Mouse (Mus musculus): ENCODE measurements around the gene Gpr180. TPM values are rescaled to one million over a fixed set of nuclear protein-coding genes. Genes with fewer than 3 reads are reported as not detected.

The Gpr180 gene
- polyA plus RNA-seq, 1 experiment from 2014 or later = 40.3 TPM

DNA sequence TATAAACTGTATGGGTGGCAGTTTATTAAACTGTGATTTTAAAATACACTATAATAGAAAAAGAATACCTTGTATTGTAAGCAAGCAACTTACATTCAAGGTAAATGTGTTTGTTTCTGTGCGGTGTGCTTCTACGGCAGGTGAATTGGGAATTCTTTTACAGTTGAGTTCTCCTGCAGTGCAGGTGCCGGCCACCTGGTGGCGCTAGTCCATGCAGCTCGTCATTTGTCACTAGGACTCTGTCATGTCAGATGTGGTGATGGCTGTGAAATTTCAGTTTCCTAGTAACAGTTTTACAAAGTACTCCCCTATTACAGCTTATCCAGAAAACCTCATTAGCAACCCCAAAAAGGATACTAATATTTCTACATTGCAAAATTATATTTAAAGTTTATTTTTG, 20.2 kb downstream of the Gpr180 start:
- H3K27ac ChIP-seq (replicated peaks) = no peak overlapping the region
- TF ChIP-seq CTCF (IDR thresholded peaks at IDR 0.05; ENCODE audit: low read depth) = peak; percentile 93
- TF ChIP-seq EP300 (optimal IDR thresholded peaks at IDR 0.05) = no peak
- no peak for ATAC-seq (ENCODE audit: low FRiP score, low TSS enrichment)
- no peak overlapping the region for H3K9ac ChIP-seq (ENCODE audit: low read length)
- no peaks in the 10 kb centered on the region for H3K9me3 ChIP-seq (ENCODE audit: control insufficient read depth, low read length)
- WGBS = 27% methylated on average over 5 of the region's 5 CpGs
- no peak overlapping the region for H3K4me3 ChIP-seq (ENCODE audit: low read depth, low read length)
- DNase-seq (ENCODE audit: low spot score) = peak; percentile 64
- no peaks in the 10 kb centered on the region for H3K27me3 ChIP-seq (ENCODE audit: control insufficient read depth, insufficient read depth, low read length)
- H3K4me2 ChIP-seq (replicated peaks; ENCODE audit: low read depth) = no peak overlapping the region
- H3K4me1 ChIP-seq (replicated peaks; ENCODE audit: control insufficient read depth, insufficient read depth) = no peaks in the 10 kb centered on the region
- peaks cover 12% of the 10 kb centered on the region; the same call in 1 of the 2 replicates for H3K36me3 ChIP-seq (ENCODE audit: control insufficient read depth, insufficient read depth, low read length)

DNA sequence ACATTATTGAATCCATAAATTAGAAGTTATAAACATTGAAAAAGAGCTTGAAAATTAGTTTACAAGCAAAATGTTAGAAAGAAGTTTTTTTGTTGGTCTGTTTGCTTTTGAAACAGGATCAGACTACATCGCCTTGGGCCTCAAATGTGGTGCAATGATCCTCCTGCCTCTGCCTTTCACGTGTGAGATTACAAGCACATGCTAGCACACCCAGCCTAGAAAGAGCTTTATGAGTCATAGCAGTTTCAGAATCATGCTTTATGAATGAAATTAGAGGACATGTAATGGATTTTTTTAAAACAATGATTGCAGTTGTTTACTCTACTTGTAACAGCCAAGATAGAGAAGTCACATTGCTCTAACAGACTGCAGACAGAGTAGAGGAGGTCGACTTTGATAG, 24.8 kb downstream of the Gpr180 start:
- Histone ChIP-seq H3K36me3 (ENCODE audit: control insufficient read depth, insufficient read depth, low read length) (peaks cover 10% of the 10 kb centered on the region; the same call in 1 of the 2 replicates), H3K9ac (ENCODE audit: low read length) (no peak overlapping the region), H3K27ac (replicated peaks) (no peak overlapping the region), H3K4me1 (replicated peaks; ENCODE audit: control insufficient read depth, insufficient read depth) (no peaks in the 10 kb centered on the region), H3K9me3 (ENCODE audit: control insufficient read depth, low read length) (no peaks in the 10 kb centered on the region), H3K4me3 (ENCODE audit: low read depth, low read length) (no peak overlapping the region), H3K4me2 (replicated peaks; ENCODE audit: low read depth) (no peak overlapping the region), H3K27me3 (ENCODE audit: control insufficient read depth, insufficient read depth, low read length) (no peaks in the 10 kb centered on the region)
- 56% methylated on average over 3 of the region's 3 CpGs for WGBS
- TF ChIP-seq CTCF (IDR thresholded peaks at IDR 0.05; ENCODE audit: low read depth) (no peak), EP300 (optimal IDR thresholded peaks at IDR 0.05) (no peak)
- DNase-seq (ENCODE audit: low spot score) = no peak
- peak; percentile 65; the same call in 1 of the 2 replicates for ATAC-seq (ENCODE audit: low FRiP score, low TSS enrichment)

DNA sequence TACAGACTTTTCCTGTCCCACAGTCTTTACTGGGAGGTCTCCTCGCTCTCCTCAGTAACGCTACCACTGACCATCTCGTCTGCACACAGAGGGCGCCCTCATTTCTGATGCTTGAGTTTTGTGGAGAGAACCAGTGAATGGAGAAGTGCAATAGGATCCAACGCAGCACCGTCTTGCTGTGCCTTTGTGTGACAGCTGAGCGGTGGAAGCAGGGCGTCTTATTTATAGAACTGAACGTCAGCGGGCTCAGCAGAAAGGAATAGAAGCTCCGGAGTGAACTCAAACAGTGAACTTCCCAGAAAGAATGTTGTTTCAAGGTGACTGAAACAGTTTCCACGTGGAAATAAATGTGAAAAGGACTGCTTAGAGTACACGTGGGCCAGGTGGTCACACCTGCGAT, 25.7 kb downstream of the Gpr180 start:
- no peak overlapping the region for H3K27ac ChIP-seq (replicated peaks)
- H3K36me3 ChIP-seq (ENCODE audit: control insufficient read depth, insufficient read depth, low read length) = peaks cover 10% of the 10 kb centered on the region; the same call in 1 of the 2 replicates
- H3K9me3 ChIP-seq (ENCODE audit: control insufficient read depth, low read length) = no peaks in the 10 kb centered on the region
- H3K4me1 ChIP-seq (replicated peaks; ENCODE audit: control insufficient read depth, insufficient read depth) = no peaks in the 10 kb centered on the region
- no peak overlapping the region for H3K4me2 ChIP-seq (replicated peaks; ENCODE audit: low read depth)
- no peaks in the 10 kb centered on the region for H3K27me3 ChIP-seq (ENCODE audit: control insufficient read depth, insufficient read depth, low read length)
- 0 out of 2 replicates have a peak, but pooled peaks have one; percentile 10 for ATAC-seq (ENCODE audit: low FRiP score, low TSS enrichment)
- WGBS = 63% methylated on average over 14 of the region's 14 CpGs
- no peak overlapping the region for H3K4me3 ChIP-seq (ENCODE audit: low read depth, low read length)
- H3K9ac ChIP-seq (ENCODE audit: low read length) = no peak overlapping the region
- TF ChIP-seq CTCF (IDR thresholded peaks at IDR 0.05; ENCODE audit: low read depth) = no peak
- DNase-seq (ENCODE audit: low spot score) = no peak

DNA sequence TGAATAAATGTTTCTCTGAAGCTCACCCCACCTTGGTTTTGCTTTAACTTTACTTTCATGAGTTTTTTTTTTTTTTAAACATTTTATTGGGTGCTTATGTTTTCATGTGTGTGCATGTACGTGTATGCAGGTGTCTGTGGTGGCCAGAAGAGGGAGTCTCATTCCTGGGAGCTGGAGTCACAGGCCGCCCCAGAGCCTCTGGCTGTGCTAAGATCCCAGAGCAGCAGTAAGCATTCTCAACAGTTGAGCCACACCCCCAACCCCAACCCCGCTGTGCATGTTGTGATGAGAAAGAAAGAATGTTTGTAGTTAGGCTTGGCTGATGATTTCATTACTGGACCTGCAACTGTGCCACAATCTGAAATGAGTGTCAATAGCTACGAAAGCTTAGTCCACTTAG, 31.8 kb downstream of the Gpr180 start:
- Histone ChIP-seq H3K9ac (ENCODE audit: low read length) (no peak overlapping the region), H3K4me1 (replicated peaks; ENCODE audit: control insufficient read depth, insufficient read depth) (no peaks in the 10 kb centered on the region), H3K36me3 (ENCODE audit: control insufficient read depth, insufficient read depth, low read length) (peaks cover 3% of the 10 kb centered on the region; the same call in 1 of the 2 replicates), H3K4me2 (replicated peaks; ENCODE audit: low read depth) (no peak overlapping the region), H3K27ac (replicated peaks) (no peak overlapping the region), H3K4me3 (ENCODE audit: low read depth, low read length) (no peak overlapping the region), H3K27me3 (ENCODE audit: control insufficient read depth, insufficient read depth, low read length) (no peaks in the 10 kb centered on the region), H3K9me3 (ENCODE audit: control insufficient read depth, low read length) (no peaks in the 10 kb centered on the region)
- no peak for DNase-seq (ENCODE audit: low spot score)
- ATAC-seq (ENCODE audit: low FRiP score, low TSS enrichment) = no peak
- TF ChIP-seq EP300 (optimal IDR thresholded peaks at IDR 0.05) = no peak
- peak; percentile 24; the same call in 1 of the 2 replicates for TF ChIP-seq CTCF (IDR thresholded peaks at IDR 0.05; ENCODE audit: low read depth)
- WGBS = 93% methylated on average over 4 of the region's 4 CpGs

DNA sequence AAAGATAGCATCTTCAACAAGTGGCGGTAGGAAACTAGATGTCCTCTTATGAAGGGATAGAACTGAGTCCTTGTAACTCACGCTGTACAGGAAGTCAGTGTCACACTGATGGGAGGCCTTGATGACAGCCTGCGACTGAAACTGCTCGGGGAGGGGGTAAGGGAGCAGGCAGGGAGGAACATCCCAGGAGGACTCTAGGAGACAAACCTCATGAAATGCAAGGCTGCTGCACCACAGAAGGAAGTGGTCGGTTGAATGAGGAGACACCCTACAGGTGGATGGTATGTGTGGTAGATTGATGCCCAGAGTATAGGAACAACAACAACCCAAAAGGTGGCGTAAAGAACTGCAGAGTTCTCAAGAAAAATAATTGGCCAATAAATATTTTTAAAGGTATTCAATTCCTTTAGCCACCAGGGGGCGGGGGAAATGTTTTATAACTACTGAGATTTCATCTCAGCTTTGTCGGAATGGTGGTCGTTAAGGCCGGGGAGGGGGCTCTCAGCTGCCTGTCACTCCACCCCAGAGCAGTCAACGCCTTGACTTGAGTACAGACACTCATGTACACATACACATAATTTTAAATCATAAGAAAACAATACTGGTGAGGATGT, 36.7 kb downstream of the Gpr180 start:
- peaks cover 3% of the 10 kb centered on the region; the same call in 1 of the 2 replicates for H3K36me3 ChIP-seq (ENCODE audit: control insufficient read depth, insufficient read depth, low read length)
- peak; percentile 43 for TF ChIP-seq CTCF (IDR thresholded peaks at IDR 0.05; ENCODE audit: low read depth)
- TF ChIP-seq EP300 (optimal IDR thresholded peaks at IDR 0.05) = no peak
- H3K9me3 ChIP-seq (ENCODE audit: control insufficient read depth, low read length) = no peaks in the 10 kb centered on the region
- DNase-seq (ENCODE audit: low spot score) (no peak), ATAC-seq (ENCODE audit: low FRiP score, low TSS enrichment) (no peak)
- no peaks in the 10 kb centered on the region for H3K4me1 ChIP-seq (replicated peaks; ENCODE audit: control insufficient read depth, insufficient read depth)
- H3K4me3 ChIP-seq (ENCODE audit: low read depth, low read length) = no peak overlapping the region
- H3K27ac ChIP-seq (replicated peaks) = no peak overlapping the region
- WGBS = 62% methylated on average over 11 of the region's 11 CpGs
- H3K9ac ChIP-seq (ENCODE audit: low read length) = no peak overlapping the region
- no peak overlapping the region for H3K4me2 ChIP-seq (replicated peaks; ENCODE audit: low read depth)
- no peaks in the 10 kb centered on the region for H3K27me3 ChIP-seq (ENCODE audit: control insufficient read depth, insufficient read depth, low read length)

DNA sequence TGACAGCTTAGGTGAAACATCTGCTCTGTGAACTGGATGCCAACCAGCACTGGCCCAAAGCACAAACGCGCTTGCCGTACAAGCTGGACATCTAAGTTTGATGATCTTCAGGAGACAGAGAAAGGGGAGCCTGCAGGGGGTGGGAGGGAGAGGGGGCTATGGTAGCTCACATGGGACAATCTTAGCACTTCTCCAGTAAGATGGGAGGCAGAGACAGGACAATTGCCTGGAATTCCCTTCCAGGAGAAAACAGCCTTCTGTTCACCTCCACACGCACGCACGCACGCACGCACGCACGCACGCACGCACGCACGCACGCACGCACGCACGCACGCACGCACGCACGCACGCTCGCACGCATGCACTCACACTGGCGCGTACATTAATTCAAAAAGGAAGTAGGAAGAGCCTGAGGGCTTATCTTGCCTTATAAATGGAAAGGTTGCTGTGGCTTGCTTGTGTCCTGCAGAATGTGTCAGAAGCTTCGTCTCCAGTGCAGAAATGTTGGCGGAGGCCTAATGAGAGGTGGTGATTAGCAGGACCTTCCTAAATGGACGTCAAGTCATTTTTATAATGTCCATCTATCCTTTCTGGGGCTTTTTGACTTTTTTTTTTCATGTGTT, 38.2 kb downstream of the Gpr180 start:
- Histone ChIP-seq H3K4me1 (replicated peaks; ENCODE audit: control insufficient read depth, insufficient read depth) (no peaks in the 10 kb centered on the region), H3K27ac (replicated peaks) (no peak overlapping the region), H3K4me2 (replicated peaks; ENCODE audit: low read depth) (no peak overlapping the region), H3K9me3 (ENCODE audit: control insufficient read depth, low read length) (no peaks in the 10 kb centered on the region), H3K27me3 (ENCODE audit: control insufficient read depth, insufficient read depth, low read length) (no peaks in the 10 kb centered on the region), H3K4me3 (ENCODE audit: low read depth, low read length) (no peak overlapping the region), H3K36me3 (ENCODE audit: control insufficient read depth, insufficient read depth, low read length) (no peaks in the 10 kb centered on the region), H3K9ac (ENCODE audit: low read length) (no peak overlapping the region)
- ATAC-seq (ENCODE audit: low FRiP score, low TSS enrichment) (no peak), DNase-seq (ENCODE audit: low spot score) (no peak)
- no peak for TF ChIP-seq EP300 (optimal IDR thresholded peaks at IDR 0.05)
- TF ChIP-seq CTCF (IDR thresholded peaks at IDR 0.05; ENCODE audit: low read depth) = no peak
- WGBS = 84% methylated on average over 30 of the region's 30 CpGs
